Mouse (Mus musculus) embryonic stem cell, embryonic (primary cell): ENCODE measurements at regions not wholly inside any gene's neighbourhood (a gene's known extent, or its start where the extent isn't known, plus 50 kb on each side); places are given as distances from the start of the nearest gene placed in this dataset.

ENCODE experiments used
- CTCF ChIA-PET, 4 experiments: fragments of 300-600 bp in 2 of 4; fragments of 350-600 bp in 2 of 4; sonication (Branson Sonifier 250); formaldehyde crosslinking; loops; one replicate each; lab custom pipeline; 2022; ENCODE audit warnings: inconsistent platforms in 2 of 4; lab: Charles Lee
- POLR2A ChIA-PET, 4 experiments: fragments of 300-600 bp in 2 of 4; fragments of 350-600 bp in 2 of 4; sonication (Branson Sonifier 250); formaldehyde crosslinking; loops; one replicate each; lab custom pipeline; 2022; ENCODE audit warnings: antibody characterized with exemption in 4 of 4, inconsistent platforms in 1 of 4; lab: Charles Lee

DNA sequence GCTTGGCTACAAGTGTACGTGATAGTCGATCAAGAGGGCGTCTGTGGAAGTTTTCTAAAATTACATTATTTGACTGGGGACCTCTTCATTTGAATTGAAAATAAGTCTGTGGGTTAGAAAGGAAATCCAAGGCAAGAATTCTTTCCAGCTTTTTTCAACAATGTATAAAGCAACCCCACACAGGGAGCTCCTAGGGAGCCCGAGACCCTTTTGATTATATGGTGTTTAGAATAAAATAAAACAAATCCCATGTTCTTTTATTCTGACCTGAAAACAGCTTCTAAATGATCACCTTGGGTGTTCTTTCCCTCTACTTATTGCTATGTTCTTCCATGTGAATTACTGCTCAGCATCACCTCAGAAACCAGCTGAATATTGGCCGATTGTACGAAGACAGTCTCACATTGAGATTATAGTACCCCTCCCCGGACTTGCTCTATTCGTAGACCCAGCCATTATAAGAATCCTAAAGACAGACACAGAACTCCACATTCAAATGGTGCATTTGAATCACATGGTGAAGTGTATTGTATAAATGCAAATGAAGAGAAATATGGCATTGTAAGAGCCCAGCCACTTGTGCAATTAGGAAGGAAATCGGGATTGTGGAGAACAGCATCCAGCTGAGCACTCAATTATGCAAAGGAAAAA, 236.3 kb upstream of the Map3k7 start:
- CTCF ChIA-PET: no interaction called here
- POLR2A ChIA-PET: no interaction called here

DNA sequence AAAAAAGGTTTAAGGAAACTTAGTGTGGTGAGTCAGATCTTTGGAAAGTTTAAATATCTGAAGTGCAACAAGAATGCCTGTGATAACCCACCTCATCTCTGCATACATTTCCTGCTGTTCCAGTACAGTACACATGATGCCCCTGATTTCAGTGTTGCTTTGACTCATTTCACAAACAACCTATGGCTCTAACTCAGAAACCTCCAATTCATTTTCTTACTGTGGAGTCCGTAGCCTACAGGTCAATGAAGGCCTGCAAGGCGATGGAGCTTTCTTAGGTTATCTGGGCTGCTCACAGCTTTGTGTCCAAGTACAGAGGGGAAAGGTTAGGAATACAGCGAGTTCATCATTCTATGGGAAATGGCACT, 235.8 kb upstream of the Map3k7 start:
- POLR2A ChIA-PET: no interaction called here
- CTCF ChIA-PET: no interaction called here

DNA sequence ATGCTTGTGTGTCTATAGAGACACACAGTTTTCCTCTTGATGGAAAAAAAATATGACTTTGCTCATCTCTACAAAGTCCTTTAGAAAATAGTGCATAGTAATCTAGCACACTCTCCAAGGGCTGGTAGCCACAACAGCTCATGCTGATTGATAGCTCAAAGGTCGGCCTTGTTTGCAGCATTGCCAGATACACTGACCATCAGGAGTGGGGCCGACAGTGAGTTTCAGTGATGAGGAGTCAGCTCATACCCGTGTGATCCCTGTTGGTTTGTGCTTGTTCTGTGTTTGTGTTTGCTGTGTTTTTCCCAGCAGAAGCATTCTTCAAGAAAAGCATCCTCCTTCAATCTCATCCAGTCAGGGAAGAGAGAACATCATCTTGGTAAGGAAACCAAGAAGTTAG, 220.1 kb upstream of the Map3k7 start:
- ChIA-PET CTCF (no interaction called here), POLR2A (interaction anchor here in 1 of 4 experiments (1.3 kb wide), 1 partner anchor 24 kb away, joined by 3 read pairs; no protein-coding TSS in a partner anchor)

GRCm38 (mm10) chr4:31744431-31744830, 219.5 kb upstream of the Map3k7 start:
- POLR2A ChIA-PET: interaction anchor here in 1 of 4 experiments (1.3 kb wide), 1 partner anchor 25 kb away, joined by 3 read pairs; no protein-coding TSS in a partner anchor
- CTCF ChIA-PET: no interaction called here

DNA sequence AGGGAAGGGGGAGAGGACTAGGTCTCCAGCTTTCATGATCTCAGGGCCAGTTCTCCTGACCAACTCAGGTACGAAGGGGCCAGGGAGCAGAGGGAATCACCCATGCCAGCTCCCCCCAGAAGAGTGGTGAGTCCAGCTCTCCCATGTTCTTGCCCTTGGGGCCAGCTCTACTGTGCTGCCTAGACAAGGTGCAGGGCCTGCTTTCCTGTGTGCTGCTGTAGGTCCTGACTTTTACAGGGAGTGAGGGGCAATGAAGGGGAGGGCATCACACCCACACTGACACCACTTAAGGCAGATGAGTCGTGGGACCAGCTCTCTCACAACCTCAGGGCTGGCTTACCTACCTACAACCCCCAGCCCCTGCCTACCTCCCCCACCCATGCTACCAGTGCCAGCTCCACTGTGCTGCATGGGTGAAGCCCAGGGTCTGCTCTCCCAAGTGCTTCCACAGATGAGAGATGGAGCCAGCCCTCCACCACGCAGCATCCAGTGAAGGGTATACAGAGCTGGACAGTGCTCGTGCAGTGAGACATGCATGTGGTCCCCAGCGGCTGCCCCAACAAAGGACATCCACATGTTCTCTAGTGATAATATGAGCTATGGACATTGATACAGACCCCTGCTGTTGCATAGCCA, 210.1 kb upstream of the Map3k7 start:
- POLR2A ChIA-PET: no interaction called here

DNA sequence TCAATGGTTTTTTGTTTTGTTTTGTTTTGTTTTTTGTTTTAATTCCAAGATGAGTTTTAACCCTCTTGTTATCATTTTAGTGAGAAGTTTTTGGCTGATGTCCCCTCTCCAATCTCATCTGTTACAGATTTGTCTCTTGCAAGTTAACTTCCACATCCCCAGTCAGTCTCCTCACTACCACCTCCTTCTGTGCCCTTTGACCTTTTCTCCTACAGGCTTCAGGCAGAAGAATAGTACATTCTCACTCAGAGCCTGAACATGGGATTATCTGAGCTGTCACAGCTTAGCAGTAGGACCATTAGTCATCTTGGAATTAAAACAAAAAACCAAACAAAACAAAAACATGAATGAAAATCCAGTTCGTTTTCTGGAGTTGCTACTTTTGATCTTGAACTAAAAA, 206.8 kb upstream of the Map3k7 start:
- CTCF ChIA-PET: no interaction called here
- POLR2A ChIA-PET: interaction anchor here in 1 of 4 experiments (0.6 kb wide), 1 partner anchor 76 kb away, joined by 3 read pairs; no protein-coding TSS in a partner anchor

More for the DNA sequence above, 210.1 kb upstream of the Map3k7 start:
- CTCF ChIA-PET: no interaction called here

GRCm38 (mm10) chr4:31760116-31760515, 203.8 kb upstream of the Map3k7 start:
- ChIA-PET CTCF (no interaction called here), POLR2A (no interaction called here)

DNA sequence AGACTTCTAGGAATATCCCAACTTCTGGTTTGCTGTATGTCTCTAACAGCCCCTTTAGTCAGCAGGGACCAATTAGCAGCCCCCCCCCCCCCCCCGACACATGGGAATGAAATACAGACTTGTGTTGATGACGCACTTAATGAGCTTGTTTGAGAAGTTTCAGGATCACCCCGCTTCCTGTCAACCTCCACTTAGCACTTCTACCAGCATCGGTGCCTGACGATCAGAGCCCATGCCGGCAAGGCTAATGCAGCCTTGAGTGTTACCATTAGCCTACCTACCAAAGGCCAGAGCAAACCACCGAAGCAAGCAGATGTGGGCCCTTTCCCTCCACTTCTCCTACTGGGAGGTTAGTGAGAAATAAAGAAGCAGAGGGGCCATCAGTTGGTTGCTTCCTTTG, 201.7 kb upstream of the Map3k7 start:
- ChIA-PET POLR2A (no interaction called here), CTCF (no interaction called here)

GRCm38 (mm10) chr4:31768026-31768626, 195.8 kb upstream of the Map3k7 start:
- CTCF ChIA-PET: interaction anchor here in 1 of 4 experiments (0.7 kb wide), 1 partner anchor 348 kb away, joined by 5 read pairs; no protein-coding TSS in a partner anchor
- POLR2A ChIA-PET: interaction anchor here in 1 of 4 experiments (0.7 kb wide), 1 partner anchor 141 kb away, joined by 5 read pairs; no protein-coding TSS in a partner anchor

DNA sequence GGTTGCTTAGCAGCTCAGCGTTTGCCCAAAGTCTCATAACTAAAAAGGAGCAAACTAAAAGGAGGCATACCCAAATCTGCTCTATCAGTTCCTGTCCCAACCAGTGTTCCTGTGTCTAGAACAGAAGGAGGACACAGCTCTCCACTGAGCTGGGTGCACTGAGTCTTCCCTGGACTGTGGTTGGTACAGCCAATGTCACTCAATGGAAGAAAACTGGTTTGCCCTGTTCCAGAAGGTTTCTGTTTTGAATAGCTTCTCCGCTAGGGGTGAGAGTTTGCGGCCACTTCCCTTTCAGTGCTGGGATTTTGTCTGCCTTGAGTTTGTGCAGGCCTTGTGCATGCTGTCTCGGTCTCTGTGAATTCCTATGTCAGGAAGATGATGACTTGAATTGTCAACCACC, 194.6 kb upstream of the Map3k7 start:
- CTCF ChIA-PET: no interaction called here

DNA sequence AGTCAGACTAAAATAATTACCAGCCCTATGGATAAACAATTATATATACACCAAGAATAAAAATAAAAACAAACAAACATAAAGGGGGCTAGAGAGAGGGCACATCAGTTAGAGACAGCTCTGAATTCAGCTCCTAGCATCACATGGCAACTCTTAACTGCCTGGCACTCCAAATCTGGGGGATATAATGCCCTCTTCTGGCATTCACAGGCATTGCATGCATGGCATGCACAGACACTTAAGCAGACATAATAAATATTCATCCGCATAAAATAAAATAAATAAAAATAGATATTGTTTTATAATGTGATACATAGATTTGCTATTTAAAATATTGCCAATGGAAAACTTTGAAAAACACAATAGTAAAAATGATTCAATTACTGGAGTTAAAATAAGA, 177.6 kb upstream of the Map3k7 start:
- ChIA-PET POLR2A (no interaction called here), CTCF (interaction anchor here (0.6 to 1.0 kb wide), 5 partner anchors 13 to 1325 kb away, joined by 3 to 4 read pairs (median 3); no protein-coding TSS in a partner anchor)

More for the DNA sequence above, 194.6 kb upstream of the Map3k7 start:
- POLR2A ChIA-PET: no interaction called here

- POLR2A ChIA-PET: no interaction called here
- CTCF ChIA-PET: no interaction called here
These were observed 146.2 kb upstream of the Map3k7 start for GRCm38 (mm10) chr4:31817574-31818240.

- ChIA-PET CTCF (no interaction called here), POLR2A (no interaction called here)
These were observed 144.2 kb upstream of the Map3k7 start for GRCm38 (mm10) chr4:31819521-31820259.

GRCm38 (mm10) chr4:31823574-31824348, 140.1 kb upstream of the Map3k7 start:
- CTCF ChIA-PET: interaction anchor here in 1 of 4 experiments (0.5 to 0.8 kb wide), 2 partner anchors 12 to 401 kb away, joined by 4 to 9 read pairs; no protein-coding TSS in a partner anchor
- POLR2A ChIA-PET: interaction anchor here in 2 of 4 experiments (0.5 to 1.1 kb wide), 5 partner anchors 13 to 199 kb away, joined by 3 read pairs; no protein-coding TSS in a partner anchor

DNA sequence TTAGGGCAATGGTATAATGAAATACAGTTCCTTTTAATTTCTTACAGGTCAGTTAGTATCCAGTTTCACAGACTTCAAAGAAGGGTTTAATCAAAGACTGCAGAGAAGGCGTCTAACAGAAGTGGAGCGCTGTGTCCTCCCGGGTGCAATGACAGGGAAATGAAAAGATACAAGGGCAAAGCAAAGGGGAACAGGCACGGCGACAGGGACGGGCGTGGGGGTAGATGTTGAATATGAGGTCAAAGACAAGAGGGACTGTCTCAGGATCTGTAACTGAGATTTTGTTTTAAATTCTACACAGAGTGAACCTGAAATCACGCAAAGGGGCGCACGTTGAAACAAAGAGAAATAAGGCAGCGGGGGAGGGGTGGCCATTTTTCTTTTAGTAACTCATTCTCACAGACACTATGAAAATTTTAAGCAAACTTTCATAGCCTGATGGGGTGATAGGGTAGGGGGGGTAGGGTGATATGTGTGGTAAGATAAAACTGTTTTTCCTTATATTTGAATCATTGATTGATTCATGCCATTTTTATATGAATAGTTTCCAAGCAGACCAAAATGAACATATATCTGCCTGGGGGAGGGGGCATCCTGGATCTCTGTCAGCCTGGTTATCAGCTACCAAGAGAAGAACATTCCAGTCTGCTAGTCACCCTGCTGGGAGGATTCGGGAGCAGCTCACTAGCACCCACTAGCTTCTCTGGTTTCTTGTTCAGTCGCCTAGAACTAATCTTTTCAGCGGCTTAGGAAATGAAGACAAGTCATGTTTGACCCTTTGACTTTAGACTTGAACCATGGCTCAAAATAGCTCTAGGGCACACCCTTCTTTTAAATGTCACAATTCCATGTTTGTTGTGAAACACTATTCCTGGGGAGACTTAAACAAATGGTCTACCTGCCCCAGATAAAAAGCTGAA, 139.1 kb upstream of the Map3k7 start:
- POLR2A ChIA-PET: interaction anchor here in 2 of 4 experiments (0.7 to 1.1 kb wide), 3 partner anchors 9 to 976 kb away, joined by 3 to 4 read pairs (median 3); partner anchors contain the start of gene Lyrm2 (in 1 of the 2)
- CTCF ChIA-PET: interaction anchor here in 2 of 4 experiments (0.6 to 1.3 kb wide), 2 partner anchors 25 to 1567 kb away, joined by 3 read pairs; no protein-coding TSS in a partner anchor

- POLR2A ChIA-PET: interaction anchor here in 2 of 4 experiments (0.7 to 1.1 kb wide), 2 partner anchors 146 to 975 kb away, joined by 3 to 4 read pairs; partner anchors contain the start of gene Lyrm2 (in 1 of the 2)
- CTCF ChIA-PET: interaction anchor here in 1 of 4 experiments (1.3 kb wide), 1 partner anchor 25 kb away, joined by 3 read pairs; no protein-coding TSS in a partner anchor
These were observed 138.5 kb upstream of the Map3k7 start for GRCm38 (mm10) chr4:31825438-31825830.
